Mouse (Mus musculus): ENCODE results near the gene Olfr774.

GRCm38 (mm10) chr10:129271081-129271535, 35.1 kb downstream of the Olfr774 start, which contains the start of gene Olfr777:
- no peak for TF ChIP-seq GATA1 (IDR thresholded peaks at IDR 0.05; ENCODE audit: borderline replicate concordance, low read length)
- TF ChIP-seq FLI1 (IDR thresholded peaks at IDR 0.05; ENCODE audit: low read length), result no peak
